Mouse (Mus musculus) gastrocnemius, postnatal 14 days (tissue): Measurements from ENCODE around the gene Epb41. TPM values are rescaled to one million over a fixed set of nuclear protein-coding genes. Genes with fewer than 3 reads are reported as not detected.

ENCODE experiments used
- DNase-seq: peaks from one replicate; pipeline ENCODE4 v3.0.0; 2021; ENCODE audit warnings: mixed read lengths
- intact Hi-C: fragments of 180-260 bp; cut with DNase I; formaldehyde crosslinking; loops from one replicate; pipeline ENCODE4 v1.15.1; 2025; ENCODE audit warnings: low total_unique reads
- total RNA-seq, 2 experiments: library from RNA; stranded (reverse); gene quantifications; 2 replicates each; pipeline ENCODE4 v1.2.3; 2021

The Epb41 gene
- total RNA-seq, 2 experiments from 2014 or later: 63.2 to 71.7 TPM

GRCm38 (mm10) chr4:131913526-131913925 lies 161.6 kb downstream of the Epb41 start:
- intact Hi-C loops: no loop called here
- DNase-seq: no peak

- DNase-seq: no peak
- intact Hi-C loops: no loop called here
Observed at GRCm38 (mm10) chr4:131911521-131911920, 163.6 kb downstream of the Epb41 start.

GRCm38 (mm10) chr4:131910237-131910994 lies 164.7 kb downstream of the Epb41 start:
- intact Hi-C loops: no loop called here
- DNase-seq: no peak

- intact Hi-C loops: no loop called here
- DNase-seq: no peak
Observed at GRCm38 (mm10) chr4:131907912-131908311, 167.2 kb downstream of the Epb41 start.

GRCm38 (mm10) chr4:131906423-131906822 lies 168.7 kb downstream of the Epb41 start:
- DNase-seq: no peak
- intact Hi-C loops: no loop called here

GRCm38 (mm10) chr4:131904478-131904877 lies 170.6 kb downstream of the Epb41 start:
- peak; percentile 35 for DNase-seq
- intact Hi-C loops: no loop called here

GRCm38 (mm10) chr4:131901090-131901489 lies 174.0 kb downstream of the Epb41 start:
- no peak for DNase-seq
- intact Hi-C loops: no loop called here

GRCm38 (mm10) chr4:131899180-131899554 lies 176.0 kb downstream of the Epb41 start:
- DNase-seq: no peak
- intact Hi-C loops: no loop called here

- DNase-seq: peak; percentile 30
Observed at GRCm38 (mm10) chr4:131898503-131899179, 176.5 kb downstream of the Epb41 start.

GRCm38 (mm10) chr4:131897787-131898186 lies 177.3 kb downstream of the Epb41 start:
- intact Hi-C loops: no loop called here
- DNase-seq: no peak

More at GRCm38 (mm10) chr4:131898503-131899179, 176.5 kb downstream of the Epb41 start:
- intact Hi-C loops: no loop called here

- intact Hi-C loops: no loop called here
- no peak for DNase-seq
Observed at GRCm38 (mm10) chr4:131897109-131897508, 178.0 kb downstream of the Epb41 start.

- intact Hi-C loops: no loop called here
- no peak for DNase-seq
Observed at GRCm38 (mm10) chr4:131890692-131891091, 184.4 kb downstream of the Epb41 start.

- intact Hi-C loops: no loop called here
- DNase-seq: no peak
Observed at GRCm38 (mm10) chr4:131888564-131888963, 186.6 kb downstream of the Epb41 start.

GRCm38 (mm10) chr4:131885376-131885775 lies 189.7 kb downstream of the Epb41 start:
- intact Hi-C loops: no loop called here
- no peak for DNase-seq

GRCm38 (mm10) chr4:131883571-131883970 lies 191.6 kb downstream of the Epb41 start:
- no peak for DNase-seq
- intact Hi-C loops: no loop called here

- DNase-seq: no peak
- intact Hi-C loops: no loop called here
Observed at GRCm38 (mm10) chr4:131881306-131881705, 193.8 kb downstream of the Epb41 start.

- intact Hi-C loops: no loop called here
- DNase-seq: no peak
Observed at GRCm38 (mm10) chr4:131879692-131880091, 195.4 kb downstream of the Epb41 start.

- no peak for DNase-seq
- intact Hi-C loops: no loop called here
Observed at GRCm38 (mm10) chr4:131876836-131877235, 198.3 kb downstream of the Epb41 start.

GRCm38 (mm10) chr4:131875242-131875641 lies 199.9 kb downstream of the Epb41 start:
- no peak for DNase-seq
- intact Hi-C loops: no loop called here

GRCm38 (mm10) chr4:131874567-131874966 lies 200.6 kb downstream of the Epb41 start:
- no peak for DNase-seq
- intact Hi-C loops: no loop called here

GRCm38 (mm10) chr4:131874169-131874536 lies 201.0 kb downstream of the Epb41 start:
- intact Hi-C loops: no loop called here
- no peak for DNase-seq
